Mouse (Mus musculus) spleen, adult 18-20 months (tissue): ENCODE measurements around the gene Igsf9b.

Experiments
- DNase-seq, 2 experiments: peaks; one replicate each; pipeline ENCODE4 v3.0.0; 2022; ENCODE audit warnings: mixed read lengths in 2 of 2

The Igsf9b gene

DNA sequence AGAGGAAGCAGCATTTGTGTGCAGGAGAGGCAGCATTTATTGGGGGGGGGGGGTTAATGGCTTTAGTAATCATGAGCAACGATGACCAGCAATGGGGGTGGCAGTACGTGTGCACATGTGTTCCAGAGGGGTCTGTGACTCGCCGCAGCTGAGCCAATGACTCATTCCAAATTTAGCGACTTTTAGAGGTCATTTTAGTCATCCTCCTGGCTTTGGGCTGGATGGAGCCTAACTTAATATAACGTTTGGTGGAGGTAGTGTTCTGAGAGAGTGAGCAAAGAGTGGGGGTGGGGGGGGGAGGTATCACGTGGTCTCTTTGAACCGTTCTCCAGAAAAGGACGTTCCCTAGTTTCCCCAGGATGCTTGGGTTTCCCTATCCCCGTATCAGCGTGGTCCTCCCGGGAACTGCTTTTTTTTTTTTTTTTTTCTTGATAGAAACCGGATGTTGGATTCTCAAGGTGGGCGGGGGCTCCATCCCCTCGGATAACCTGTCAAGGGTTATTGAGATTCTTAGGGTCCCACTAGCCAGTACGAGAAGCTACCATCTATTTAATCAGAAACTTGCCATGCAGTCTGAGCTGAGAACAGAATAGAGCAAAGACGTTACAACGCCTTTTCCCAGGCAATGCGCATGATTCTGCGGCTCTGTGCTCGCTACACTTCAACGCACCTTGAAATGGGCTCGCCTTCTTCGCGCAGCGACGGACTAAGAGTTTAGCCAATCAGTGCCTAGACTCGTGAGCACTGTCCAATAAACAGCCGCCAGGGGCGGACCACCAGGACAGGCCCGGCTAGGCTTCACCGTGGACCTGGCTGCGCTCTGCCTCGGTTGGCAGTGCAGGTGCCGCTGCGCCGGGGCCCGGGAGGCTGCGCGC is at the start of gene Igsf9b:
Gene Igsf9b, plus strand, starts transcription at position 794 of the 875 bp plus-strand sequence.
- peak in 1 of 2 experiments; percentile 18 for DNase-seq

- DNase-seq: no peak
Observed at GRCm38 (mm10) chr9:27252034-27252714, 46.8 kb upstream of the Igsf9b start.

- no peak for DNase-seq
Observed at GRCm38 (mm10) chr9:27256454-27256853, 42.5 kb upstream of the Igsf9b start.

DNA sequence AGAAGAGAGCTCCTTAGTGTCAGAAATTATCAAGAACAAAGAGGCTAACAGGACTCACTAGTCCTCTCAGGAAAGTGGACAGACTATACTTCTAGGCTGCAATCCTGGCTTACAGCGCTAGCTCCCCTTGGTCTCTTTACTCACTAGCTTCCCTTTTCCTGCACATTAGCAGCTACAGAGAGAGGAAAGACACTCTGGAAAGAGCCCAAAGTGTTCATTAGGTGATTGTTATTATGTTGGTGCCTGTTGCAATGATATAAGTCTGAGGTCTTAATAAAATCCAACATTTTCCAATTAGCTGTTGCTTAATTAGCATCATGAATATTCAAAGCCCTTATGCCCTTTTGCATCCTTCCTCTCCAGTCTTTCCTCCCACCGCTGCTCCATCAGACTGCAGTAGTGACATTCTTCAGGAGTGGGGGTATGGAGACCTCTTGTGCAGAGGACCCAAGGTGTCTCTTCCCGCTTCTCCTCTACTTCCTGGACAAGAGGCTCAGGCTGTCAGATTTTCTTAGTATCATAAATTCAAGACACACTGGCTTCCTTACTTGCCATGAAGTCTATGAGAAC is 38.5 kb upstream of the Igsf9b start:
- no peak for DNase-seq

GRCm38 (mm10) chr9:27261905-27262304 is 37.1 kb upstream of the Igsf9b start:
- DNase-seq: no peak

GRCm38 (mm10) chr9:27265009-27265408 is 34.0 kb upstream of the Igsf9b start:
- no peak for DNase-seq

GRCm38 (mm10) chr9:27267878-27268277 is 31.1 kb upstream of the Igsf9b start:
- no peak for DNase-seq

DNA sequence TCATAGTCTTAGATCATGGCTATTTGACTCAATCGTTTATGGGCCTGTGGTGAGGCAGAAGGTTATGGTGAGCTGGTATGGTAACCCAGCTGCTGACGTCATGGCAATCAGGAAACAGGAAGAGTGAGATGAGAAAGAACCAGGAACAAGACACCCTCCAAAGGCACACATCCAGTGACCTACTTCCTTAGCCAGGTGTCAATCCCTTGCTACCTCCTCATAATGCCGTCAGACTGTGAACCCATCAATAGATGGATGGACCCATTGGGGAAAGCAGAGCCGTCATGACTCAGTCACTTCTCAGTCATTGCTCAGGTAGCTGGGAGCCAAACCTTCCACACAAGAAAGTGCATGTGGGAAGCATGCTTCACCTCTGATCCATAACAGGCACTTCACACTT is 30.5 kb upstream of the Igsf9b start:
- DNase-seq: no peak

GRCm38 (mm10) chr9:27269322-27269721 is 29.7 kb upstream of the Igsf9b start:
- DNase-seq: no peak

DNA sequence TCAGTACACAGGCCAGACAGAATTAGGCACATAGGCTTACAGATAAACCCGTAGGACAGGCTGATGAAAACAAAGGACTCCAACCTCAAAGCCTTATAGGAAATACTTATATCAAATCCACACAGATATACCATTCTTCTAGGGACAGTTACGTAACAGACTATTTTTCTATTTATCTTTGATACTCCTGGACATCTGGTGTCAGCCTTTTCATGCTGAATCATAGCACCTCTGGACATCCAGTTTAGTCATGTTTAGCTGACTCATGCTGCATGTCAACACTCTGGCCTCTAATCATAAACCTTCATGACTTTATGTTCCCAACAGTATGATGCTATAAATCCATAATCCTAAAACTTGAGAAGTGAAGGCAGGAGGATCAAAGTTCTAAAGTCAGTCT is 29.1 kb upstream of the Igsf9b start:
- no peak for DNase-seq

DNA sequence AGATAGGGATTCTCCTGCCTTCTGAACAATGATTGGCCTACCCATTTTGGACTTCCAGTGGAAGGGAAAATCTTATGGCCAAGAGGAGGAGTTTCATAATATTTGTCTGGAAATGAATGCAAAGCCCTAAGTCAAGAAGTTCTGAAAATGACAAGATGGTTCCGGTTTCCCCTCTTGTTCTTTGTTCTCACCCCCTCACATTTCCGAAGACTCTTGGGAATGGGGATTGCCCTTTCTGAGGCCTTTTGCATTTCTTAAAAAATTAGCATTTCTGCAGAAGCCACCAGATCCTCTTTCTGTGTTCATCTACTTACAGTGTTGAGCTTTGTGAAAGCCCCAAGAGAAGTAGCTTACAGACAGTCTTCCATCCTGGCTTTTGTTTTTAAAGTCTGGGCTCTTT is 27.1 kb upstream of the Igsf9b start:
- DNase-seq: no peak

- DNase-seq: no peak
Observed at GRCm38 (mm10) chr9:27272858-27273257, 26.1 kb upstream of the Igsf9b start.

- DNase-seq: no peak
Observed at GRCm38 (mm10) chr9:27276282-27276839, 22.6 kb upstream of the Igsf9b start.

- no peak for DNase-seq
Observed at GRCm38 (mm10) chr9:27277401-27278087, 21.5 kb upstream of the Igsf9b start.

GRCm38 (mm10) chr9:27279041-27279440 is 20.0 kb upstream of the Igsf9b start:
- DNase-seq: no peak

DNA sequence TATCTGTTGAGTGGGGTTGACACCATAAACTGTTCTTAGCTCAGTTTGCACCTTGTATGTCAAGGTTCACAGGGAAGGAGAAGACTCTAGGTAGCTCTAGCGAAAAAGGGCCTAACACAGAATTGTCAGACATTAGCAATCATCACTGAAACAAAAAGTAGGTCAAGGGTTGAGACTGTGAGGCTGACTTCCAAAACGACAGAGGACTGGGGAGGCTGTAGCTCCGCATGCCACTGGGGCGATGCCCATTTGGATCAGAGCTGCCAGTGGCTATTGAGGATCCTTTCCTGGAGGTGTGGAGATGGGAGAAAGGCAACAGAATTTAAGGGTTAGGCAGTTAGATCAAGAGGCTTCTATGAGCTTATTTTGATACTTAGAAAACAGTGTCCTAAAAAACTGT is 18.0 kb upstream of the Igsf9b start:
- no peak for DNase-seq

DNA sequence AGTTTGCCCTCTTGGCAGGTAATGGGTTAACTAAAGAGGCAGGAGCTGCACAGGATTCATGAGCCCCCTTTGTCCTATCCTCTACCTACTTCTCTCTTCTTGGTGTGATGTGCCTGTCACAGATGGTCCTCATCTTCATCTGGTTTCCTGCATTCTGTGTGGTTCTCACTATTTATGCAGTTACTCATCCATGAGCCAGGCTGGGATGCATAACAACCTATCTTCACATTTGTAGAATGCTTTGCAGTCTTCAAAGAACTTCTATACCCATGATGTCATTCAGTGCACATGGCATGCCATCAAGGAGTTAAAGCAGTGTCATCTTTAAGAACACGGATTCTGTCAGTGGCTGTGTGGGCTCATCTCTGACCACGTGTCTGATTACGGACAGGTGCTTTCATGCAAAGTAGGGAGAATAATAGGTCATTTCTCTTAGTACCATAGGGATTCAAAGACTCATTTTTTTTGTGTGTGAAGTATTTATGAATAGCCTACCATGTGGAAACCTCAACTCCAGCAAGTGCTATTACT is 13.2 kb upstream of the Igsf9b start:
- DNase-seq: no peak

DNA sequence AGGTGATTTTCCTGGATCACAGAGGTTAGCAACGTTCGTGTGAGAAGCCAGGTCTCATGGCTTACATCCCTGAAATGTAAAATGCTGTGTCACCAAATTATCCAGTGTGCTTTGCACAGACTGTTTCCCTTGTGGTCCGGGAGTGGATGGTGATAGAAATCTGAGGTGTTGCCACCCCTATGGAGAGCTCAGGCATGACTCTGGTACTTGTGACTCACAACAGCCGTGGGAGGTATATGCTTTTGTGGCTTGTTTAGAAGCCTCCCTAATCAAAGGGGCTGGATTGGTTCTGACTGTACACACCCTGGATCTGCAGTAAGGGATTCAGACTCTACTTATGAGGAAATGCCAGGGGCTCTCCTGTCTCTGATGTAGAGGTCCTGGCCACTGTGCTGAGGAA is 12.7 kb upstream of the Igsf9b start:
- no peak for DNase-seq

DNA sequence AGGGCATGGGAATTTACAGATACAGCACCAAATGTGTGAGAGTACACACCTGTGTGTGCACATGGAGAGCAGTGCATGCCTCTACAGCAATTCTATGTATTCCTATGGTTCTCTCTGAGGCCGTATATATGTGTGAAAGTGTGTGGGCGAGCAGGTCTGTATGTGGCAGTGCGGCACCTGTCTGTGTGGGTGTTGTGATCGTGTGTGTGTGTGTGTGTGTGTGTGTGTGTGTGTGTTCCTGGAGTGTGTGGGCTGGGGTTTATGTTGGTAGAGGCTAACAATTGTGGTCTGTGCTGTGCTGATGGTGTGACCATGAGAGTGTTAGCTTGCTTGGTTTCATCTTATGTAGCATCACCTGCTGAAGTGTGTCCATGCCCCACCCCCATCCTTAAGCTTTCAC is 12.1 kb upstream of the Igsf9b start:
- DNase-seq: no peak

GRCm38 (mm10) chr9:27287419-27287818 is 11.6 kb upstream of the Igsf9b start:
- no peak for DNase-seq

GRCm38 (mm10) chr9:27288442-27288841 is 10.6 kb upstream of the Igsf9b start:
- DNase-seq: no peak

GRCm38 (mm10) chr9:27289543-27290308 is 9.3 kb upstream of the Igsf9b start:
- DNase-seq: no peak
